Comparison of ENCODE assay signal across 11 mouse cellular contexts in genomic region chr5:113150871-113151553, GRCm38 (mm10).
DNase-seq lines count a peak whose midpoint lies in the region; ATAC-seq and TF ChIP-seq lines count a peak whose summit lies in the region.
"Had no signal": no experiment of that assay in that cellular context is flagged by ENCODE, and none has a peak within 500 bp of the region (broad histone marks: within the 10 kb centered on the region; RNA-seq: fewer than 3 reads in every experiment).

No protein-coding gene starts in this region.

- H3K4me3 ChIP-seq in kidney, postnatal 0 days (replicated peaks; ENCODE audit: low read depth, low read length): no peak overlapping the region
- H3K4me3 ChIP-seq in kidney, adult 2 months (ENCODE audit: insufficient read depth, low read depth, low read length): no peak overlapping the region
- H3K4me3 ChIP-seq in embryonic facial prominence, embryonic 14.5 days (ENCODE audit: low read depth, low read length): no peak overlapping the region
- no peak overlapping the region for H3K4me3 ChIP-seq in hindbrain, postnatal 0 days (ENCODE audit: low read length)
- H3K4me3 ChIP-seq in midbrain, postnatal 0 days (ENCODE audit: low read depth, low read length): no peak overlapping the region

- WGBS in kidney, postnatal 0 days: 52% methylated on average over 9 of the region's 9 CpGs
- 58% methylated on average over 9 of the region's 9 CpGs for WGBS in kidney, adult 2 months
- WGBS in embryonic facial prominence, embryonic 14.5 days: 53% methylated on average over 8 of the region's 9 CpGs
- 64% methylated on average over 9 of the region's 9 CpGs for WGBS in hindbrain, postnatal 0 days
- WGBS in midbrain, postnatal 0 days: 75% methylated on average over 9 of the region's 9 CpGs

- H3K27me3 ChIP-seq in kidney, postnatal 0 days (ENCODE audit: insufficient read depth, low read length): no peaks in the 10 kb centered on the region
- no peaks in the 10 kb centered on the region for H3K27me3 ChIP-seq in kidney, adult 2 months (replicated peaks; ENCODE audit: control insufficient read depth, insufficient read depth, low read length)
- no peaks in the 10 kb centered on the region for H3K27me3 ChIP-seq in embryonic facial prominence, embryonic 14.5 days (replicated peaks; ENCODE audit: control insufficient read depth, insufficient read depth, low read length)
- H3K27me3 ChIP-seq in hindbrain, postnatal 0 days (ENCODE audit: insufficient read depth, low read length): no peaks in the 10 kb centered on the region
- no peaks in the 10 kb centered on the region for H3K27me3 ChIP-seq in midbrain, postnatal 0 days (ENCODE audit: insufficient read depth, low read length)

- peaks cover 14% of the 10 kb centered on the region; the same call in 1 of the 2 replicates for H3K4me1 ChIP-seq in kidney, postnatal 0 days (replicated peaks; ENCODE audit: insufficient read depth, low read length)
- no peaks in the 10 kb centered on the region for H3K4me1 ChIP-seq in kidney, adult 2 months (ENCODE audit: control insufficient read depth, insufficient read depth, low read length)
- H3K4me1 ChIP-seq in embryonic facial prominence, embryonic 14.5 days (ENCODE audit: control insufficient read depth, insufficient read depth, low read length): peaks cover 33% of the 10 kb centered on the region
- peaks cover 11% of the 10 kb centered on the region for H3K4me1 ChIP-seq in hindbrain, postnatal 0 days (ENCODE audit: insufficient read depth, low read length)
- H3K4me1 ChIP-seq in midbrain, postnatal 0 days (ENCODE audit: insufficient read depth, low read length): peaks cover 6% of the 10 kb centered on the region; the same call in 1 of the 2 replicates

- TF ChIP-seq CTCF in kidney, postnatal 0 days (IDR thresholded peaks at IDR 0.05; ENCODE audit: low read depth): no peak
- TF ChIP-seq CTCF in kidney, adult 2 months (conservative IDR thresholded peaks at IDR 0.05; ENCODE audit: insufficient read depth, insufficient read length, low read depth, low read length): no peak
- TF ChIP-seq CTCF in hindbrain, postnatal 0 days (IDR thresholded peaks at IDR 0.05; ENCODE audit: low read depth): no peak
- TF ChIP-seq CTCF in midbrain, postnatal 0 days (IDR thresholded peaks at IDR 0.05): no peak

- DNase-seq in kidney, postnatal 0 days (ENCODE audit: low spot score): peak; percentile 28
- no peak for DNase-seq in kidney, adult 2 months
- no peak for DNase-seq in embryonic facial prominence, embryonic 14.5 days (ENCODE audit: low spot score)
- DNase-seq in hindbrain, postnatal 0 days (ENCODE audit: low spot score): no peak
- DNase-seq in midbrain, postnatal 0 days (ENCODE audit: low spot score): no peak
- no peak for DNase-seq in thymus, postnatal 14 days
- no peak for DNase-seq in frontal cortex, postnatal 36 days (ENCODE audit: low spot score in 2 of 2)
- DNase-seq: cerebellum, adult 9-10 months had no signal

- H3K27ac ChIP-seq in kidney, postnatal 0 days: peak overlapping the region; percentile 75
- no peak overlapping the region for H3K27ac ChIP-seq in kidney, adult 2 months (ENCODE audit: insufficient read depth, low read depth, low read length)
- peak overlapping the region; percentile 73 for H3K27ac ChIP-seq in embryonic facial prominence, embryonic 14.5 days (replicated peaks; ENCODE audit: low read depth, low read length)
- peak overlapping the region; percentile 5; the same call in 1 of the 2 replicates for H3K27ac ChIP-seq in hindbrain, postnatal 0 days
- peak overlapping the region; percentile 51; the same call in 1 of the 2 replicates for H3K27ac ChIP-seq in midbrain, postnatal 0 days (ENCODE audit: low read depth, low read length)
- H3K27ac ChIP-seq: macrophage had no signal

- no peak overlapping the region for H3K4me2 ChIP-seq in kidney, postnatal 0 days (ENCODE audit: low read length)
- no peak overlapping the region for H3K4me2 ChIP-seq in embryonic facial prominence, embryonic 14.5 days (ENCODE audit: low read depth, low read length)
- no peak overlapping the region for H3K4me2 ChIP-seq in hindbrain, postnatal 0 days (ENCODE audit: low read depth, low read length)
- no peak overlapping the region for H3K4me2 ChIP-seq in midbrain, postnatal 0 days (ENCODE audit: low read depth, low read length, poor library complexity, severe bottlenecking)

- TF ChIP-seq POLR2A in kidney, adult 2 months (IDR thresholded peaks at IDR 0.05; ENCODE audit: low read depth, low read length): no peak

- no peaks in the 10 kb centered on the region for H3K36me3 ChIP-seq in kidney, postnatal 0 days (ENCODE audit: insufficient read depth, low read length)
- H3K36me3 ChIP-seq in kidney, adult 2 months (ENCODE audit: control insufficient read depth, insufficient read depth, low read length): no peaks in the 10 kb centered on the region
- no peaks in the 10 kb centered on the region for H3K36me3 ChIP-seq in embryonic facial prominence, embryonic 14.5 days (ENCODE audit: control insufficient read depth, insufficient read depth, low read length)
- H3K36me3 ChIP-seq in hindbrain, postnatal 0 days (ENCODE audit: insufficient read depth, low read length): no peaks in the 10 kb centered on the region
- H3K36me3 ChIP-seq in midbrain, postnatal 0 days (ENCODE audit: insufficient read depth, low read length): no peaks in the 10 kb centered on the region
- H3K36me3 ChIP-seq: G1E had no signal

- no peak overlapping the region for H3K9ac ChIP-seq in kidney, postnatal 0 days (ENCODE audit: low read depth, low read length)
- 0 out of 2 replicates have a peak overlapping the region, but pooled peaks have one; percentile 38 for H3K9ac ChIP-seq in embryonic facial prominence, embryonic 14.5 days (ENCODE audit: low read depth, low read length)
- no peak overlapping the region for H3K9ac ChIP-seq in hindbrain, postnatal 0 days (replicated peaks; ENCODE audit: low read length)
- H3K9ac ChIP-seq in midbrain, postnatal 0 days (replicated peaks; ENCODE audit: low read length, poor library complexity, severe bottlenecking): no peak overlapping the region

- no peak for ATAC-seq in kidney, postnatal 0 days (replicated peaks; ENCODE audit: low FRiP score, low read depth)
- 0 out of 2 replicates have a peak, but pooled peaks have one; percentile 2 for ATAC-seq in embryonic facial prominence, embryonic 14.5 days (ENCODE audit: low read depth)
- no peak for ATAC-seq in hindbrain, postnatal 0 days
- no peak for ATAC-seq in midbrain, postnatal 0 days (ENCODE audit: low FRiP score)
- ATAC-seq in frontal cortex, adult (ENCODE audit: low TSS enrichment): no peak

- no peaks in the 10 kb centered on the region for H3K9me3 ChIP-seq in kidney, postnatal 0 days (replicated peaks; ENCODE audit: low read length)
- H3K9me3 ChIP-seq in embryonic facial prominence, embryonic 14.5 days (ENCODE audit: control insufficient read depth, low read length): no peaks in the 10 kb centered on the region
- H3K9me3 ChIP-seq in hindbrain, postnatal 0 days (ENCODE audit: low read length): no peaks in the 10 kb centered on the region
- H3K9me3 ChIP-seq in midbrain, postnatal 0 days (ENCODE audit: low read length): no peaks in the 10 kb centered on the region
